ENCODE assay signal across 8 mouse cellular contexts in the genomic region with DNA sequence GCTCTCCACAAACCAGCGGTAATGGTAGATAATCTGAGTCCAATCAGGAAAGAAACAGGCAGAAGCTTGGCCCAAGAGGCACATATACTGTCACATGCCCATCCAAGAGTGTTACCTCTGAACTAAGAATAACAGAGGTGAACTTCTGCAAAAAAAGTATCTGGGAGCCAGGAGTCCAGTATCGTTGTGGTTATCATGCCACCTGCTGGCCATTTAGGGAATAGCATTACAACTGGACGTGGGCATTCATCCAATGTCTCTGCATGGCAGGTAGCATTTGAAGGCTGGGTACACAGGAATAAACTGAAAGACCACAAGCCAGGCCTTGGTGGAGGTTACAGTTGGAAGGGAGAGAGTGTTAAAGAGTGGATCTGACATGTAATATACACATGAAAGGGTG.
A peak's percentile ranks its signal among the peaks of the same experiment; 100 is the strongest.
DNase-seq lines count a peak whose midpoint lies in the region; ATAC-seq and TF ChIP-seq lines count a peak whose summit lies in the region.
"Had no signal": no experiment of that assay in that cellular context is flagged by ENCODE, and none has a peak within 500 bp of the region (broad histone marks: within the 10 kb centered on the region; RNA-seq: fewer than 3 reads in every experiment).

No protein-coding gene starts in this region.

- ATAC-seq in limb, embryonic 14.5 days (ENCODE audit: low FRiP score, low read depth), result no peak

- TF ChIP-seq CTCF in cortical plate, adult 2 months (IDR thresholded peaks at IDR 0.05; ENCODE audit: extremely low read depth, insufficient read depth, low read length), result peak; percentile 85

- DNase-seq in ovary, postnatal 10 days (ENCODE audit: low spot score), result peak; percentile 49
- DNase-seq in ovary, postnatal 36 days (ENCODE audit: low spot score), result no peak
- DNase-seq in adrenal gland, adult 2 months, result peak; percentile 54
- peak; percentile 58 to 84 for DNase-seq in kidney, adult 8-10 months
- DNase-seq in limb, embryonic 14.5 days (ENCODE audit: low spot score), result peak; percentile 73
- DNase-seq in right cerebral cortex, postnatal 36 days (ENCODE audit: low spot score in 2 of 2), result peak; percentile 35 to 38

- H3K27ac ChIP-seq in cortical plate, adult 2 months (ENCODE audit: insufficient read depth, low read length), result no peak overlapping the region
- H3K27ac ChIP-seq in limb, embryonic 14.5 days (replicated peaks; ENCODE audit: low read depth, low read length), result no peak overlapping the region
- H3K27ac ChIP-seq: stomach, embryonic 15.5 days had no signal

- H3K4me3 ChIP-seq in cortical plate, adult 2 months (ENCODE audit: insufficient read depth, low read length), result no peak overlapping the region
- no peak overlapping the region for H3K4me3 ChIP-seq in limb, embryonic 14.5 days (replicated peaks; ENCODE audit: low read length)
- H3K4me3 ChIP-seq: stomach, embryonic 15.5 days had no signal

- no peak overlapping the region for H3K9ac ChIP-seq in limb, embryonic 14.5 days (ENCODE audit: low read depth, low read length, severe bottlenecking)
- H3K9ac ChIP-seq: stomach, embryonic 15.5 days had no signal

- WGBS in limb, embryonic 14.5 days, result 12% methylated on average over 3 of the region's 3 CpGs

- no peak overlapping the region for H3K4me2 ChIP-seq in limb, embryonic 14.5 days (replicated peaks; ENCODE audit: low read depth, low read length, severe bottlenecking)
- H3K4me2 ChIP-seq: stomach, embryonic 15.5 days had no signal

- no peaks in the 10 kb centered on the region for H3K36me3 ChIP-seq in limb, embryonic 14.5 days (ENCODE audit: control insufficient read depth, insufficient read depth, low read length)
- H3K36me3 ChIP-seq: stomach, embryonic 15.5 days had no signal

- H3K27me3 ChIP-seq in limb, embryonic 14.5 days (ENCODE audit: control insufficient read depth, insufficient read depth, low read length), result no peaks in the 10 kb centered on the region
- H3K27me3 ChIP-seq: stomach, embryonic 15.5 days had no signal

- H3K9me3 ChIP-seq in limb, embryonic 14.5 days (ENCODE audit: control insufficient read depth, low read length), result no peaks in the 10 kb centered on the region
- H3K9me3 ChIP-seq: stomach, embryonic 15.5 days had no signal

- TF ChIP-seq POLR2A in cortical plate, adult 2 months (IDR thresholded peaks at IDR 0.05; ENCODE audit: extremely low read depth, insufficient read depth, low read length), result no peak
- no peak for TF ChIP-seq POLR2A in limb, embryonic 14.5 days (IDR thresholded peaks at IDR 0.05; ENCODE audit: borderline replicate concordance, extremely low read depth, insufficient read depth, insufficient read length)

- H3K4me1 ChIP-seq in cortical plate, adult 2 months (ENCODE audit: control insufficient read depth, insufficient read depth, low read length), result no peaks in the 10 kb centered on the region
- H3K4me1 ChIP-seq in limb, embryonic 14.5 days (ENCODE audit: control insufficient read depth, insufficient read depth, low read length), result no peaks in the 10 kb centered on the region
- H3K4me1 ChIP-seq: stomach, embryonic 15.5 days had no signal
